Mouse (Mus musculus): ENCODE data around the gene Tiam2.

Tiam2 gene

DNA sequence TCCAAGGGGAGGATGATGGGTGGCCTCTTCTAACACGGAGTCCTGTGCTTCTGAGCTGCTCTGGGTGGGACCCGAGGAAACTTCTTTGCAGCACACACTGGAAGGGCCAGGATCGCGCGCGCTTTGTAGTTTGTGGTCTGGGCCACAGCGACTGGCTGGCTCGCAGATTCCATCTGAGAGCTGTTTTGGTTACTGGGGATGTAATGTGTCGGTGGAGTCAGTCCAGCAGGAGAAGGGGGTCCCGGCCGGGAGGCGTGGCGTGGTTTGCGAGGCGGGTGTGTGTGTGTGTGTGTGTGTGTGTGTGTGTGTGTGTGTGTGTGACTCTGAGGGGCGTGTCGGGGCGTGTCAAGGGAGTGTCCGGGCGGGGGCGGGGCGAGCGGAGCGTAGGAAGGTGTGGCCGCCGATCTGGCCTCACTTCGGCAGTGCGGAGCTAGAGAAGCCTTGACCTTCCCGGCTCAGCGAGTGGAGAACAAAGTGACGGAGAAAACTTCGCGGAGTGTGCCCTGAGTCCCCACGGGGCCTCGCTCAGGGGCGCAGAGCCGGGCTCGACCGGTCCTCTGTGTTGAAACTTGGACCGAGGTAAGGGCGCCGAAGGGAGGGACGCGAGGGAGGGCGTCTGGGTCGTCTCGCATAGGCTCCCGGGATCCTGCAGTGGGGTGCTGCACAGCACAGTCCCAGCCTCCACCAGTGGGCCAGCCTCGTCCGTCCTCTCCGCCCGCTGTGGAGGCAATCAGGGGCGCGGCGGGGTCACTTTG lies at the start of gene Tiam2:
Tiam2 (plus strand) TSS at position 426 of the 755 bp plus-strand sequence.
- DNase-seq (ENCODE audit: low spot score): peak; percentile 48

DNA sequence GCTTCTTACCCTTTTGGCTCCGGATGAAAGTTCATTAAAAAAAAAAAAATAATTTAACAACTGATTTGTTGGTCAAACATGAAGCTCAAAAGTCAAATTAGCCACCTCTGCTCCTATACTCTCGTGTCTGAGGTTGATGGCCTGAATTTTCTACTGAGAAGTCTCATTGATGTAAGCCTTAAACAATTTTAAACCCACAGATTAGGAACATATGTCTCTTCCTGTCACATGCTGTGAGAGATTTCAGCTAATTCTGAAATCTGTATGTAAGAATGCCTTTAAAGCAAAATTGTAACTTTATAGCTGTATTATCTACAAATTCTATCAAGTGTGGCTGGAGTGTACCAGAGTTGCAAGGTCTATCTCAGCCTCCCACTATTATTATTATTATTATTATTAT lies 46.1 kb upstream of the Tiam2 start:
- no peak for DNase-seq (ENCODE audit: low spot score)

DNA sequence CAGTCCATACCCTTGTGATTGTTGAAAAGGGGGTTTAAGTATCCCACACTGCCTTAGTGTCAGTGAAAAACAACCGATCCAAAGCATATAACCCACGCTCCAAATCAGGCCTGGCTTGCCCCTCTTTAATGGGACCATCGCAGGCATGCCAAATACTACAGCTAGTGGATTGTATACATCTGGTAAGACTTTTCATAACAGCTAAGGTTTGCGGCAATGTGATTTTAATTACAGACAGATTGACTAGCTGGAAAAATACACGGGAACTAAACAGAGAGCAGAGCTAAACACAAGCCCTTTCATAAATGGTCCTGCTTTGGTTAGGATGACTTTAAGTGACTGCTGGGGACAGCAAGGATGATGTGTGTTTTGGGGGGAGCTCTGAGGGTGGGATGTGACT lies 44.4 kb upstream of the Tiam2 start:
- no peak for DNase-seq (ENCODE audit: low spot score)

DNA sequence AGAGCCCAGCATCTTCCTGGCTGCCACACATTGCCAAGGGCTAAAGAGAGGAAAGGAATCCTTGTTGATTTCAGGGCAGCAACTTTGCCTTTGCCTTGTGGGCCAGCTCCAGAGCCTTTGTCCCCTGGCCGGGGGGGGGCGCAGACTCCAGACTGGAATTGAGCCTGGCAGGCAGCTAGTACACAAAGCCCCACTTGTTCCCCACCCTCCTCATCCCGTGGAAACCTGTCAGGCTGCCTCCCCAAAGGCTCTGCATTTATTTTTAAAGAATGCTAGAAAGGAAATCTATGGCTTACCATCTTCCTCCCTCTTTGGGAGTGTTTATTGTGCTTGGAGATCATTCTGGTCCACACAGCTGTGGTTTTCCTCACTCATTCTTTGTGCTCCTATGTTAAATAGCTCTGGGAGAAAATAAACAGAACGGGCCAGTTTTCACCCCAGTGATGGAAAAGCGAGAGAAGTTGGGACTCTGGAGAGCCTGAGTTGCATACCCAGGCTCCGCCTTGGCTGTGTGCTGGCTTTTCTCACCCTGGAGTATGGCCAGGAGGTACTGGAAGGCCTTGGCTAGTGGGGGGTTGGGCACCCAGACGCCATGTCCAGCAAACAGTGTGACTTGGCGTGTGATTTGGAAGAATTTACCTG lies 41.2 kb upstream of the Tiam2 start:
- no peak for DNase-seq (ENCODE audit: low spot score)

DNA sequence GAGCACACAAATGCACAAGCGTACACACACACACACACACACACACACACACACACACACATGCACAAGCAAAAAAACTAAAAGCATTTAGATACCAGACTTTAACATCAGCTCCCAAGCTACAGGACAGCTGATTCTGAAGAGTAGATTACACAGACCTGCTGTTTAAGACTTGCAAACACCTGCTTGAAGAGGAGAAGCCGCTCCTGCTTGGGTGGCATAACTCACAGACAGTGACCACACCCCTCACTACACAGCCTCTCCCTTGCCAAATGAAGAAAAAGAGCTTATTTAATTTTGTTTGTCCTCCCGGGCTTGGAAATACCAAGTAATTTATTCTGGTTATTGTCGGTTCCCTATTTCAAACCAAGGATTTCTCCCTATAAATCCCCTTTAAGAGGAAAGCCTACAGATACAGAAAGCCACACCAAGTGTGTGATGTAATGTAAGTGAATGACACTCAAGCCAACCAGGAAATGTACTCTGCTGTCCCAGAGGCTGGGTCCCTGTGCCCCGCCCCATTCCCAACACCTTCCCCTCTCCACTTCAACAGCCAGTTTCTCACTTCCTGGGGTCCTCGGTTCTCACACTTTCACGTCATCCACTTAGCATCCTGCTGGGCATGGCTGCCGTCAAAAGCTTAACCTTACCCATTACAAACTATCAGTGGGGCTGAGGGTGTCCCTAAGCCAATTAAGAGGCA lies 40.1 kb upstream of the Tiam2 start:
- DNase-seq (ENCODE audit: low spot score): no peak

DNA sequence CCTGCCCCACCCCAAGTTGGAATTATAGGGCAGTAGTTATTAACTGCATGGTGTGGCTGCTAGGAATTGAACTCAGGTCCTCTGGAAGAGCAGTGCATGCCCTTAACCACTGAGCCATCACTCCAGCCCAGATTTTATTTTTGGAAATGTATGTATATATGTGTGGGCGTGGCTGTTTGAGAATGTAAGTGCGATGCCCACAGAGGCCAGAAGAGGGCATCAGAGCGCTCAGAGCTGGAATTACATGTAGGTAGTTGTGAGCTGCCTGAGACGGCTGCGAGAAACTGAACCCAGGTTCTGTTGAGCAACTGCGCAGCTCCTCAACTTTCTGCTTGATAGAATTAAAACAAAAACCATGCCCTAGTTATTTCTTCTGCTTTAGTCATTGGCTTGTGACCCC lies 38.0 kb upstream of the Tiam2 start:
- peak; percentile 42 for DNase-seq (ENCODE audit: low spot score)

DNA sequence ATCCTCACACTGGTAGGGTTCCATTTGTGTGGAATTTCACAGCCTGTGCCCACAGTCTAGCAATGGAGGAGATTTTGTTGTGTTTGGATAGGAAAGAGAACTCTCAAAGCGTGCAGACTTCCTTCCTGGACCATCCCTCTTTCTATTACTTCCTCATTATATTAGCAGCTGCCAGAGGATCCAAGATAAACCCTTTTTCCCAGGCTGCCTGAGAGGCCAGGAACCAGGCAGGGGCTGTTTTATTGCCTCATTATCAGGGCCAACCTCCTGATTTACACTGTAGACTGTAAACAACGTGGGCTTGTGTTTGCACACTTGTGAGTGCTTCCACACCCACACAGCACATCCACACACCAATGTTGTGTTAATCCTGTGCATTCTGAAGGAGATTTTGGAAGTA lies 31.3 kb upstream of the Tiam2 start:
- no peak for DNase-seq (ENCODE audit: low spot score)

DNA sequence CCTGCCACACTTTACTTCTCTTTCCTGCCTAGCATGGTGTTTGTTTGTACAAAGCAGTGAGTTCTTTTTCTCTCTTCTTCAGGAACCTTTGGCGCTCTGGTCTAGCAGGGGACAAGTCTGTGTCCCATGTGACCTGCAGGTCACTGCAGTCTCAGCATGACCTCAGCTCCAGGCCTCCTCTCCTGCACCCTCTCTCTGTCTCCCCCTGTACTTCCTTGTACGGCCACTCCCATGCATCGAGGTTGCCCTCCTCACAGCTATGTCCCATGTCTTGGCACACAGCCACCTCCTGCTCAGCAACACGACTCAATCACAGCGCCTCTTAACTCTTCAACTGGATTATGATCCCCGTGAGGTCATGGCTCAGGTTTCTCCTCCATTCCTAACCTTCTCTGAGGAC lies 26.9 kb upstream of the Tiam2 start:
- DNase-seq (ENCODE audit: low spot score): no peak

DNA sequence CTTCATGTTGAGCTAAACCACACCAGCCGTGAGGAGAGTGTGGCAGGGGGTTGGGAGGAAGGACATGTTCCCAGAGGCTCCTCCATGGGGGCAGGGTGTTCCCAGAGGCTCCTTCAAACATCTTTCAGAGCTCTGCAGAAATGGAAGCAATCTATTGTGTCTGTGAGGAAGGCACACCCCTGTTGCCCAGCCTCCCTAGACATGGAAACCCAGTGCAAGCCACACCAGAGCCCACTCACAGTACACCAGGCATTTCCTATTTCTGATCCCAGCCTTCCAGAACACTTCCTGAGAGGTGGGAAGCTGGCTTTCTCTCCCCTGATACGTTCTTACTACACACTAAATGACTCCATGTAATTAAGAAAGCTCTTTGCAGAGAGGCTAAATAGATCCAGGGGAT lies 20.4 kb upstream of the Tiam2 start:
- DNase-seq (ENCODE audit: low spot score): no peak

DNA sequence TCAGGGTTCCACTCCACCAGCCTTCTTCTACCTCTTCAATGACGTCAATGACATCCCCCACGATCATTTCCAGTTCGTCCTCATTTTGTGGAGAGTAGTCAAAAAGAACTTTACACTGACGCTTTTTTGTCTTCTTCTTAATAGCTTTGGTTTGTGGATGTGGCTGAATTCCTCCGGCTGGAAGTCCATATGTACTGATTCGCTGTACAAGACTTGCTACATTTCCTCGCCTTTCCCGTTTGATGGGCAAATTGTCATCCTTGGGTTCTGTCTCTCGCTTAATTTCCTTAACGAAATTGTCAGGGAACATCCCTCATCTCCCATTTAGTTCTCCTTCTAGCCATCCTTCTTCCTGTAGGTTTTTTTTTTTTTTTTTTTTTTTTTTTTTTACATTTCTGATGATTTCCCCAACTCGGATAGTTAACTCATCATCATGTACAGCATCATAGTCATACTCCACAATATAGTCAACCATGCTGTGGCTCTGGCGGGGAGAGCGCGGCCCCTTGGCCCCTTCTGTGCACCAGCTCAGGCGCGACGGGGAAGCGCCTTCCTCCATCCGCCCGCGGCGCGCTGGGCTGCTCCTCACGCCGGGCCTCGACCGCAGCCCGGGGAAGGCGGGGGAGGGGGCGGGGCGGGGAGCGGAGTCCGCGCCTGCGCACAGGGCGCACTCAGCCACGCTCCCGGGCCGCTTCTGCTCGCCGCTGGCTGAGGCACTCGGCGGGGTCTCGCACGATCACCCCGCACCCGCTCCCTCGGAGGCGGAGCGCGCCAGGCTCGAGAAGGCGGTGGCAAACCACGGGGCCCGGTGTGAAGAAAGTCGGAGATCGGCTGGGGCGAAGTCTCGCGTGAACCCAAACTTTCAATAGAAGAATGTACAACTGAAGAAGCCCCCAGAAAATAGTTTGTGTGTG lies 12.4 kb upstream of the Tiam2 start:
- peak; percentile 67 for DNase-seq (ENCODE audit: low spot score)

DNA sequence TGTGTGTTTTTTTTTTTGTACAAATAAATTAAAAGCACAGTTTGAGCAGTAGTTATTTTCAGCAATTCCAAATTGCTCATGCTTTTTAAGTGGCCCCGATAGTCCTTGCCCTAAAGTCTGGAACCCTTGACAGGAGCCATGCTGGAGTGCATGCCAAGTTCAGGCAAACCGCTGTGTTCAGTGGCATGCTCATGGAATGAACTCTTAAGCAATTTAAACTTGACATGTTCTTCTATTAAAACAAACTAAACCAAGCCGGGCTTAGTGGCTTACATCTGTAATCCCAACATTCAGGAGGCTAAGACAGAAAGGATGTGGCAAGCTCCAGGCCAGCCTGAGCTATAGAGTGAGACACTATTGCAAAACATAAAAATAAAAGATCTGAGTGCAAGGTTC lies 11.8 kb upstream of the Tiam2 start:
- DNase-seq (ENCODE audit: low spot score): no peak

DNA sequence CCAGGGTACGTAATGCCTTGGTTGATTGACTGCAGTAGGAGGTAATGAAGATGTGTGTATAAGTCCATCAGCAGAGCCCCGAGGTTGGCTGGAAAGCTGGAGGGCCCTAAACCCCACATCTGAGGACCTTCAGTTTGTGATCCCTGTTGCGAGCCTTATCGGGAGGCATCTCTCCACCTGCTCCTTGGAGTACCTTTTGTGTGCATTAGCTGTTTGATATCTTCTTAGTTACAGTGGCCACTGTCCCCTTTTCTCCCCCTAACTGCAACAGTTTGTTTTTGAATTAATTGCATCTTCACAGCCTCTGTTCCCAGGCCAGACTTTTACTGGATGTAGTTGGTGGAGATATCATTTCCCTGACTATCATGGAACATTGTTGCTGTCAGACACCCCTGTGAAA lies 10.8 kb upstream of the Tiam2 start:
- DNase-seq (ENCODE audit: low spot score): no peak

DNA sequence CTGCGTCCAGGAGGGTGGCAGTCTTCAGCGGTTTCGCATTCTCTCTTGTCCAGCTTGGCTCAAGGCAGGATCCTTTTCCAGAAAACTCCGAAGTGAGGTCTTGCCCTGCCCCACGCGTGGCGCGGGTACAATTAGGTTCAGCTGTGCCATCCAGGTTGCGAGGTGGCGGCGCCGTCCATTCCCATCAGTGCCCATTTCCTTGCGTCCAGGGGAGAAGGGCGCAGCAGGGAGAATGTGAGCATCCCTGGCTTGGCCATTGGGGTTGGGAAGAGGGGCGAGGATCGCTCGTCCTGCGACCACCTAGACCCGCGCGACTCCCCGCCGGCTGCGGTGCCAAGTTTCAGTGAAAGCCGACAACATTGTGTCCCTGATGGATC lies 518 bp downstream of the Tiam2 start:
- no peak for DNase-seq (ENCODE audit: low spot score)

DNA sequence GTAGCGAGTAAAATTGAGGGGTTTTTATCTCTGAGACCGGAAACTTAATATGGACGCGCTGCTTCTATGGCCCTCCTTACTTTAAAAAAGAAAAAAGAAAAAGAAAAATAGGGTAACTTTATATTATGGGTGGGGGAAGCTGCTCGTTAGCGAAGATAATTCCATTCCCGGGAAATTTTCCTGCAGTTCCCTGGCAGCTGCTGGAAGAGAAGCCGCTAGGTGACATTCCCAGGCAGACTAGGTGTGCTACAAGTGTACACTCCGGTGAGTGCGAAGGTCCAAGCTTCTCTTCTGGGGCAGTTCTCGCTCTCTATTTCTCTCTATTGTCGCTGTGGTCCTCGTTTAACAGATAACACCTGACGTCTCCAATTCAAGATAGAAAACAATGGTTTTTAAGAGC lies 962 bp downstream of the Tiam2 start:
- no peak for DNase-seq (ENCODE audit: low spot score)

DNA sequence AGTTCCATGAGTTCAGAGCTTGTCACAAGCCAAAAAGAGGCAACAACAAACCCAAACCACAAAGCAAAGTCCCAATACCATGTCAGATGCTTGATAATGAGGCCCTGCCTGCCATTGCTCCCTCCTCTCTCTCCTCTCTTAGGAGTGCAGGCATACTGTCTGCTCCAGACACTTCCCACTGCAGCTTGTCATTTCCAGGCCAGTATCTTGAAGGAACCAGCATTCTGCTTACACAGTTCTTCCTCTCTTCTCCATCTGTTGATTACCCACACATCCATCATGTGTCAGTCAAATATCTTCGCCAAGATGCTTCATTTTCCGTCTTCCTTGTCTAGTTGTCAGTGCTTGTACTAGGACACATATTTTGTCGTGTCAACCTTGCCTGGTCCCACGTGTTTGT lies 2.4 kb downstream of the Tiam2 start:
- DNase-seq (ENCODE audit: low spot score): no peak

DNA sequence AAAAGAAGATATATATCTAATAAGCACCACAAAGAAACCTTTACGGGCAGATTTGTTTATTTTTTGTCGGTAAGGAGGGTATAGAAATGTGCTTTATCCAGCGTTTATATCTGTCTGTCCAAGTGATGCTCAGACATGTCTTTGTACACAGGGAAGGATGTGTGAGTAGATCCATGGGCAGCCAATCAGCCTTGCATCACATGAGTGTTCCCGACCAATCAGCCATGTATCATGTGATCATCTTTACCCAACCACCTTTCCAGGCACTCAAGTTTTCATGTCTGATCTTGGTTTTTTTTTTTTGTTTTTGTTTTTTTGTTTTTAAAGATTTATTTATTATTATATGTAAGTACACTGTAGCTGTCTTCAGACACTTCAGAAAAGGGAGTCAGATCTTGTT lies 3.1 kb downstream of the Tiam2 start:
- no peak for DNase-seq (ENCODE audit: low spot score)

DNA sequence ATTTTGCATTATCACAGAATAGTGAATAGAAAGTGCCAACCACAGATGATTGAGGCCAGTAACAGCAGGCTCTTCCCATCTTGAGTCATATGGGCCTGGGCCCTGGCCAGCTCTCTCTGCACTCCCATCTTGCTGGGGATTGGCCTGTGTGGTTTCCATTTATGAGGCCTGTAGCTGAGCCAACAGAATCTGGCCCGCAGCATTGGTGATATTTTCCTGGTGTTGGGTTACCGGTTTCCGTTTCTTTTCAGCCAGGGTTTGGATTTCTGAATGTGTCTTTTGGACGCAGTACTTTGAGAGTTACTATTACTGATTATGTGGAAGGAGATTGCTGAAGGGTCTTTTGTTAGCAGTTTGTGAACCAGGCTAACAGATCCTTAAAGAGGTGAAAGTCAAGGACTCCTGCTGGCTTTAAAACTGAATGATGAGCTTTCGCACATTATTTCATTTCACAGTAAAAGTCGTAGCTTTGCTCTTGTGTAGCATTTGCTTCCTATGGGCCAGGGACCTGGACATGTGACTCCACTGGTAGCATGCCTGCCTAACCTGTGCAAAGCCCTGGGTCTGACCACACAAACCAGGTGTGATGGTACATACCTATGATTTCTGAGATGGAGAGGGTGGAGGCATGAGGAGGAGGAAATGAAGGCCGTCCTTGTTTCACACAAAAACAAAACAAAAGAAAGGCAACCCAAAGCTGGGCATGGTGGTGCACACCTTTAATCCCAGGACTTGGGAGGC lies 5.5 kb downstream of the Tiam2 start:
- DNase-seq (ENCODE audit: low spot score): peak; percentile 18

DNA sequence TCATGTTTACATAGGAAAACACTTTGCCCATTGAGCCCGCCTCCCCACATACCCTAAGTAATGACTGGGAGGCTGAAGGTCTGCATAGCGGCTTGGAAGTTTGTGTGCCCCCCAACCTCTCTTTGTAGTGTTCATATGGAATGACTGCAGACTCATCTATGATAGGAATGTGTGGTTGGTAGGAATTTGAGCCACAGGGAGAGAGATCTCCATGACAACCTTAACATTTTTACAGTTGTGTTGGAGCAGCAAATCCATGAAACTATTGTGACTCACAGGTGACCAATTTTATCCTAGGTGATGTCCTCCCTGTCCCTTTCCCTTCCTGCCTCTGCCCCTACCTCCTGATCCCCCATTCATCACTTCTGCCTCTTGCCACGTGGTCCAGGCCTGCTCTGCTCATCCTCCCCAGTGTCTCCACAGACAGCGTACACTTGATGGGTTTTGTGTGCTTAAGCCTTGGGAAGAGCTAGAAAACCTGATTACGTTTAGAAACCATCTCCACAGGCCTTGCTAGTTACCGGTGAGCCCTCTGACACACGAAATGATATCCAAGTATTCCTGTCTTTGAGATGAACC lies 9.9 kb downstream of the Tiam2 start:
- DNase-seq (ENCODE audit: low spot score): no peak

DNA sequence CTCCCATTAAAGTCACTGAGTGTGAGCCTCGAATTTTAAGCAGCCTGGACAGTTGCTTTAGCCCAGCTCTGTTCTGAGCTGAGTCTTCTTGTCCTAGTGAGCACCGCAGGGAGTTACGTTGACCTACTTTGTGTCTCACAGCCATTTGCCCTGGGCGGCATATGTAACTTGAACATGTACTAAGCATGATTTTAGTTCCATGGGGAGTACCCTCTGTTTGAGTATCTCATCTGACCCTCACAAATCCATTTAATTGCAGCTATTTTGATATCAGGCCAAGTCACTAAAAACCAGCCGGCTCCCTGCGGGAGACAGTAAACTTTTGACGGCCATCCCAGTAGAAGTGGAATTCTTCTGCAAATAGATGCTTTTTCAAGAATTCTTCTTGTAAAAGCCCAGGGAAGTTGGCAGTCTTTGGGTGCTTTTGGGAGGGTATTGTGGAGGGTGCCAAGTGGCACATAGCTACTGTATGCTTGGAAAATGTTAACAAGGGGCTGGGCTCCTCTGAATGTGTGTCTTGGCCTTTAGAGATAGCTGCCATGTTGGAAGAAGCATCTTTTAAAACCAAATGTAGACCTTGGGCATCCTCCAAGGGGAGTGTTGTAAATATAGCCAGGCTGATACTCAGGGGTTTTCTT lies 10.6 kb downstream of the Tiam2 start:
- DNase-seq (ENCODE audit: low spot score): no peak

DNA sequence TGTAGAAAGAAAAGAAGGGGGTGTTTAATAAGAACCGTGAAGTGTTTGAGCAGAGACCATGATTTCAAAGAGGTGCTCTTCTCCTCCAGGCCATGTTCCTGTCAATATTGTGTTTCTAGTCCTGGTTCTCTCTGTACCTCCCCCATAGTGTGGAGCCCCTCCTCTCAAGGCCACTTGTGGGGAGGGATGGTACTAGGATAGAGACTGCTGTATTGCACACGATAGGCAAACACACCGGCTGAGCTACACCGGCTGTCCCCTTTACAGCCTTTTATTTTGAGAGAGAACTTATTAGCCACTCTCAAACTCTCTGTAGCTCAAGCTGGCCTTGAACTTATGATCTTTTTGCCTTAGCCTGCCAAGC lies 11.1 kb downstream of the Tiam2 start:
- DNase-seq (ENCODE audit: low spot score): no peak

DNA sequence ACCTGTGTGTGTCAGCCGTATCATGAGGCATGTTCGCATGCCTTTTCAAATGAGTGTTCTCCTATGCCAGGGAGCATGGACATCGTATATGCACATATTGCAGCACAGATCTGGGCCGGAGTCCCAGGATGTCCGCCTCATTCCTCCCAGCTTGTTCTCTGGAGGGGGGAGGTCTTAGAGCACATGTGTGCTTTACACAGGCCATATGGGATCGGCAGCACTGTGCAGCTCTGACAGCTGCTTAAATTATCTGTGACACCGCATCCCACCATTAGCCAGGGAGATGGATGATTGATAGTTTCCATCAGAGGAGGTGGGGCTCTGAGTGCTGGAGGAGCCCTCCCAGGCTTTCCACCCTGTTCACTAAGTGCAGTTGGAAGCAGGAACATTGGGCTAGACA lies 12.4 kb downstream of the Tiam2 start:
- no peak for DNase-seq (ENCODE audit: low spot score)
